Mouse (Mus musculus): ENCODE measurements at regions not wholly inside any gene's neighbourhood (a gene's known extent, or its start where the extent isn't known, plus 50 kb on each side); places are given as distances from the start of the nearest gene placed in this dataset.
"Not testable (repeated sequence)": the region's sequence is repeated elsewhere in the genome, so short reads cannot be mapped to it uniquely, and the experiment has no call there.

DNA sequence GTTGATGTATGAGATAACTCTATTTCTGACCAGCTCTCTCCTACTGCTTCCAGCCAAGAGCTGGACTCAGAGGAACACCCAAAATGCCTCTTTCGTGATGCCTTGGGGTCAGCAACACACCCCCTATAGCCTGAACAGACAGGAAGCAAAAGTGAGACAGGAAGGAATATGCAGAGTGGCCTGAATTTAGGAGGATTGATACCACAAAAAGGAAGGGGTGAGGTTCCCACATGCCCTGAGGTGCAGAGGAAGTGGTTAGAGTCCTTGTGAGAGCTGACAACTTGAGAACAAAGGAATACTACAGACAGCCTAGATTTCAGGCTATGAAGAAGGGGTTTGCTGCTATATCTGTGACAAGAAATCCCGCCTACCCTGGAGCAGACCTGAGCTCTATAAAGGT lies 129.6 kb upstream of the Rps6ka3 start:
- Histone ChIP-seq H3K9me3 (replicated peaks) (no peaks in the 10 kb centered on the region), H3K4me3 (no peak overlapping the region), H3K27me3 (no peaks in the 10 kb centered on the region), H3K4me2 (no peak overlapping the region), H3K36me3 (ENCODE audit: poor library complexity, severe bottlenecking) (no peaks in the 10 kb centered on the region), H3K9ac (no peak overlapping the region), H3K27ac (no peak overlapping the region), H3K4me1 (no peaks in the 10 kb centered on the region)
- no peak for ATAC-seq
- 80% methylated on average over 2 of the region's 2 CpGs for WGBS

- H3K27me3 ChIP-seq; H3K9ac ChIP-seq; H3K4me1 ChIP-seq; H3K4me3 ChIP-seq; ATAC-seq; H3K27ac ChIP-seq; H3K36me3 ChIP-seq (ENCODE audit: poor library complexity, severe bottlenecking); H3K9me3 ChIP-seq (replicated peaks); H3K4me2 ChIP-seq: not testable (repeated sequence)
- WGBS: 92% methylated on average over 6 of the region's 6 CpGs
Observed at GRCm38 (mm10) chrX:159110651-159111050, 99.5 kb upstream of the Rps6ka3 start.

GRCm38 (mm10) chrX:159116210-159116609 lies 93.9 kb upstream of the Rps6ka3 start:
- Histone ChIP-seq H3K9ac (no peak overlapping the region), H3K9me3 (replicated peaks) (no peaks in the 10 kb centered on the region), H3K4me2 (no peak overlapping the region), H3K4me1 (no peaks in the 10 kb centered on the region), H3K27ac (no peak overlapping the region), H3K36me3 (ENCODE audit: poor library complexity, severe bottlenecking) (no peaks in the 10 kb centered on the region), H3K27me3 (no peaks in the 10 kb centered on the region), H3K4me3 (no peak overlapping the region)
- ATAC-seq: no peak

DNA sequence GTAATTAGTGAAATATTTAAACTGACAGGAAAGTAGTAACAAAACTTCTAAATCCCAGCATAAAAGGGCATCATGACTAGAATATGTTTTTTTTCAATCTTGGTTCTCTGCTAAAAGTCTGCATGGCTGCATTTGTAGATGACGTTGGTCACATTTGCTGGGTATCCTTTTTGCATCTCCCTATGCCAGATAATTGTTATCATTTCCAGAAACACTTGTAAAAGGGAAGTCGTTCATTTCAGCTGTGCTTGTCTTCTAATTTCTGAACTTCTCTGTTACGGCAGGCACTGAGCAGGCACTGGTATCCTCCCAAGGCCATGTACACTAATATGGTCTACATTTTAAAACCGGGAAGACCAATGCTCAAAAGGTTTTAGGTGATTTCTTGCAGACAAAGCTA lies 69.6 kb upstream of the Rps6ka3 start:
- Histone ChIP-seq H3K36me3 (ENCODE audit: poor library complexity, severe bottlenecking) (no peaks in the 10 kb centered on the region), H3K4me1 (no peaks in the 10 kb centered on the region), H3K27me3 (no peaks in the 10 kb centered on the region), H3K4me3 (no peak overlapping the region), H3K9me3 (replicated peaks) (no peaks in the 10 kb centered on the region), H3K27ac (no peak overlapping the region), H3K4me2 (no peak overlapping the region), H3K9ac (no peak overlapping the region)
- no peak for ATAC-seq
- WGBS: 83% methylated on average over 4 of the region's 4 CpGs

- H3K9ac ChIP-seq: no peak overlapping the region
- no peak overlapping the region for H3K4me3 ChIP-seq
- H3K4me1 ChIP-seq: no peaks in the 10 kb centered on the region
- no peaks in the 10 kb centered on the region for H3K27me3 ChIP-seq
- no peak overlapping the region for H3K27ac ChIP-seq
- no peaks in the 10 kb centered on the region for H3K36me3 ChIP-seq (ENCODE audit: poor library complexity, severe bottlenecking)
- no peak overlapping the region for H3K4me2 ChIP-seq
- H3K9me3 ChIP-seq (replicated peaks): no peaks in the 10 kb centered on the region
- WGBS: 92% methylated on average over 4 of the region's 4 CpGs
- ATAC-seq: no peak
Observed at GRCm38 (mm10) chrX:159143278-159143677, 66.8 kb upstream of the Rps6ka3 start.

DNA sequence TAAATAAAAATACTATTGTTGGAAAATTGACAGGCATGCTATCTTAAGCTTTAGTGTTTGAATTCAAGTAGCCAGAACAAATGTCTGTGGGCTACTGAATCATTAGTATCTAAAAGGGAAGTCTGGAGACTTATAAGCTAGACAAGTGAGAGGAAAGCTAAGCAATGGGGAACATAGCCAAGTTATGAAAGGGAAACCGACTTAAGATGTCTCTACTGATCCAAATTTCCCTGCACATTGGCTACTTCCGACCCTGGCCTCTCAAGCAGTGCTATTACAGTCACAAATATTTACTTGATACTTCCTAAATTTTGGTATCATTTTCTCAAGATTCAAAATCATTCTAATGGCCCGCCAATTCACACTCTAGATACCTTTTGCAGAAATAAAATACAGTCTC lies 65.4 kb upstream of the Rps6ka3 start:
- Histone ChIP-seq H3K4me1 (no peaks in the 10 kb centered on the region), H3K27ac (no peak overlapping the region), H3K9me3 (replicated peaks) (no peaks in the 10 kb centered on the region), H3K4me3 (no peak overlapping the region), H3K36me3 (ENCODE audit: poor library complexity, severe bottlenecking) (no peaks in the 10 kb centered on the region), H3K27me3 (no peaks in the 10 kb centered on the region), H3K9ac (no peak overlapping the region), H3K4me2 (no peak overlapping the region)
- ATAC-seq: no peak
- 78% methylated on average over 3 of the region's 3 CpGs for WGBS

DNA sequence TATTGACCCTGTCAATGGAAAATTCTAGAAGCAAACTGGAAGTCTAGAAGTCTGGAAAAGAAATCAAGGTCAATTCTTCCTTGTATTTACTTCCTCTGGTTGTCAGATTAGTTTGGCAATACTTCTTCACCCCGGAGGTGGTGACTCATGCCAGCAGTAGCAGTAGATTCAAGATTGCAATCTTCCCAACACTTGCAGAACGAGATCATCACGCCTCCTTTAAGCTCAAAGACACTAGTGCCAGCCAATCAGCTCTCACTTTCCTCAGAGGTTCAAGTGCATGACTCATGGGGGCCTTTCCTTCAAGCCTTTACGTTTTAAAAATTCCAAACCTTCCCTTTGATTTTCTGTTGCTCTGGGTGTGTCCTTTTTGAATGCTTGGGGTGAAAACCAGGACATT lies 64.9 kb upstream of the Rps6ka3 start:
- H3K4me1 ChIP-seq: no peaks in the 10 kb centered on the region
- H3K27ac ChIP-seq: no peak overlapping the region
- H3K4me2 ChIP-seq: no peak overlapping the region
- no peak for ATAC-seq
- no peaks in the 10 kb centered on the region for H3K36me3 ChIP-seq (ENCODE audit: poor library complexity, severe bottlenecking)
- H3K9me3 ChIP-seq (replicated peaks): no peaks in the 10 kb centered on the region
- H3K9ac ChIP-seq: no peak overlapping the region
- no peaks in the 10 kb centered on the region for H3K27me3 ChIP-seq
- WGBS: 75% methylated on average over 4 of the region's 4 CpGs
- H3K4me3 ChIP-seq: no peak overlapping the region

GRCm38 (mm10) chrX:159155786-159156185 lies 54.3 kb upstream of the Rps6ka3 start:
- no peak overlapping the region for H3K4me2 ChIP-seq
- ATAC-seq: no peak
- H3K9me3 ChIP-seq (replicated peaks): no peaks in the 10 kb centered on the region
- no peak overlapping the region for H3K27ac ChIP-seq
- H3K9ac ChIP-seq: no peak overlapping the region
- no peaks in the 10 kb centered on the region for H3K27me3 ChIP-seq
- H3K36me3 ChIP-seq (ENCODE audit: poor library complexity, severe bottlenecking): no peaks in the 10 kb centered on the region
- WGBS: 74% methylated on average over 5 of the region's 5 CpGs
- no peak overlapping the region for H3K4me3 ChIP-seq
- no peaks in the 10 kb centered on the region for H3K4me1 ChIP-seq

GRCm38 (mm10) chrX:159156976-159157375 lies 53.1 kb upstream of the Rps6ka3 start:
- Histone ChIP-seq H3K4me3 (no peak overlapping the region), H3K9ac (no peak overlapping the region), H3K27me3 (no peaks in the 10 kb centered on the region), H3K36me3 (ENCODE audit: poor library complexity, severe bottlenecking) (no peaks in the 10 kb centered on the region), H3K27ac (no peak overlapping the region), H3K9me3 (replicated peaks) (no peaks in the 10 kb centered on the region), H3K4me2 (no peak overlapping the region), H3K4me1 (no peaks in the 10 kb centered on the region)
- 68% methylated on average over 4 of the region's 4 CpGs for WGBS
- no peak for ATAC-seq

DNA sequence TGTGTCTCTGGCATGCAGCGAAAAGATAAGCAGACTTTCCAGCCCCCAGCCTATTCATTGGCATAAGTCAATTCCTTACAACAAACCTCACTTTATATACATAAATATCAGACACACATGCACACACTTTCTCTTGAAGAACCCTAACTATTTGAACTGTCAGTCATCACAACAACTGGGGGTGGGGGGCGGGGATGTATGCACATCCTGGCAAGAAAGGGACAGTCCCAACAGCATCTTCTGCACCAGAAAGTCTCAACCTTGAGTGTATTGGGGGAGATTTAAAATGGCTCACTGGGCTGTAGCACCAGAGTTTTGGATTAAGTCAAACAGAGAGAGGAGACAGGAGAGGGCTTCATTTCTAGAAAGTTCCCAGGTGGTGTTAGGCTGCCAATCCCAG lies 50.4 kb upstream of the Rps6ka3 start:
- no peaks in the 10 kb centered on the region for H3K4me1 ChIP-seq
- no peak overlapping the region for H3K4me3 ChIP-seq
- H3K27me3 ChIP-seq: no peaks in the 10 kb centered on the region
- H3K36me3 ChIP-seq (ENCODE audit: poor library complexity, severe bottlenecking): no peaks in the 10 kb centered on the region
- WGBS: 92% methylated on average over 2 of the region's 2 CpGs
- H3K9ac ChIP-seq: no peak overlapping the region
- H3K9me3 ChIP-seq (replicated peaks): no peaks in the 10 kb centered on the region
- no peak for ATAC-seq
- no peak overlapping the region for H3K27ac ChIP-seq
- no peak overlapping the region for H3K4me2 ChIP-seq
